Mouse (Mus musculus) midbrain, embryonic 14.5 days (tissue): ENCODE results near the gene Slc16a10. TPM values are rescaled to one million over a fixed set of nuclear protein-coding genes. Genes with fewer than 3 reads are reported as not detected.

Experiments used
- ATAC-seq: fragments of 200-750 bp; cut with Nextera tagmentation; 2 replicates; pipeline ENCODE4 v1.8.0; 2017; ENCODE audit warnings: moderate number of reproducible peaks, moderate library complexity; ENCODE audit not compliant: low FRiP score, low TSS enrichment
- DNase-seq: peaks from one replicate; pipeline ENCODE4 v3.0.0-alpha.2; 2015
- H3K27ac ChIP-seq: fragments of 300-500 bp; sonication (generic); replicated peaks from 2 replicates; pipeline ENCODE4 v1.5.1; 2014; ENCODE audit warnings: mild to moderate bottlenecking, low read depth, low read length, moderate library complexity
- H3K27me3 ChIP-seq: fragments of 300-500 bp; sonication (generic); 2 replicates; pipeline ENCODE4 v1.6.1; 2014; ENCODE audit warnings: low read length, control low read depth, mixed read lengths; ENCODE audit not compliant: control insufficient read depth, insufficient read depth
- H3K36me3 ChIP-seq: fragments of 300-500 bp; sonication (generic); 2 replicates; pipeline ENCODE4 v1.6.1; 2014; ENCODE audit warnings: low read length, control low read depth; ENCODE audit not compliant: control insufficient read depth, insufficient read depth
- H3K4me1 ChIP-seq: fragments of 300-500 bp; sonication (generic); 2 replicates; pipeline ENCODE4 v1.6.1; 2014; ENCODE audit warnings: mild to moderate bottlenecking, antibody characterized with exemption, low read length, control low read depth; ENCODE audit not compliant: control insufficient read depth, insufficient read depth
- H3K4me2 ChIP-seq: fragments of 300-500 bp; sonication (generic); 2 replicates; pipeline ENCODE4 v1.6.1; 2014; ENCODE audit warnings: mild to moderate bottlenecking, low read length, moderate library complexity
- H3K4me3 ChIP-seq: fragments of 300-500 bp; sonication (generic); replicated peaks from 2 replicates; pipeline ENCODE4 v1.5.1; 2014; ENCODE audit warnings: low read depth, low read length
- H3K9ac ChIP-seq: fragments of 300-500 bp; sonication (generic); replicated peaks from 2 replicates; pipeline ENCODE4 v1.6.1; 2014; ENCODE audit warnings: mild to moderate bottlenecking, low read length, moderate library complexity
- H3K9me3 ChIP-seq: fragments of 300-500 bp; sonication (generic); 2 replicates; pipeline ENCODE4 v1.6.1; 2016; ENCODE audit warnings: low read length, control low read depth, mixed read lengths; ENCODE audit not compliant: control insufficient read depth
- WGBS: fragments of 180-500 bp; shearing (Covaris S2); extraction: QIAGEN DNeasy Blood & Tissue Kit; methylation state at CpG from one replicate; pipeline ENCODE4 v1.1.7; 2014; 5-methylcytosine and 5-hydroxymethylcytosine counted together
- polyA plus RNA-seq: library from polyadenylated mRNA; unstranded; fragments of >200 nt; fragmentation: Nextera tagmentation; extraction: Ambion mirVana; gene quantifications from 2 replicates; pipeline ENCODE4 v1.2.1, GENCODE M21; 2014

Gene Slc16a10
- polyA plus RNA-seq, 1 experiment from 2014 or later: 3.2 TPM

DNA sequence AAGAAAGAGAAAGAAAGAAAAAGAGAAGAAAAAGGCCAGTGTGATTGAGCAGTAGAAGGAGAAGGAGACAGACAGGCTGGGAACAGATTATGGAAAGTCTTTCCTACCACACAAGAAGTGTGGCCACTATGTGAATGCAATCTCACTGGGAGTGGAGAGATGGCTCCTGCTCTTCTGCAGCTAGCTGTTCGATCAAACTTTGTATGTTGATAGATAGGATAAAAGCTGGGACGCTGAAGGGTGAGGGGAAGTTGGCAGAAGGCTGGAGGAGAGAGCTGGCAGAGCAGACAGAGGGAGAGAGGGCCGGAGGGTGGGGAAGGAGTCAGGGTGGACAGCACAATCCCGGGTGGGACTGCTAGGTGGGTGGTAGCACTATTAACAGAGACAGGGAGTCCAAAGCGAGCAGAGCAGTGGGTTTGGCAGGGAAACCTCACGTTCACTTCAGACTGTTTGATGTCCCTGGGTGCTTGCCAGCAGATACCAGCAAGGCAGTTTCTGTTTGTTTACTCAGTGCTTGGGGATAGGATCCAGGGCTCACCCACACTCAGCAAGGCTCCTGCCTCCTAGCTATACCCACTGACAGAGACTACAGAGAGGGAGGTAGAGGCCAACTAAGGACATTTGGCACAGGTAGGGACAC is 35.4 kb upstream of the Slc16a10 start:
- peak; percentile 10 for DNase-seq
- Histone ChIP-seq H3K4me2 (no peak overlapping the region), H3K9ac (no peak overlapping the region), H3K4me3 (no peak overlapping the region), H3K36me3 (no peaks in the 10 kb centered on the region), H3K4me1 (no peaks in the 10 kb centered on the region), H3K27me3 (no peaks in the 10 kb centered on the region), H3K9me3 (no peaks in the 10 kb centered on the region), H3K27ac (no peak overlapping the region)
- 63% methylated on average over 6 of the region's 6 CpGs for WGBS
- ATAC-seq: no peak

DNA sequence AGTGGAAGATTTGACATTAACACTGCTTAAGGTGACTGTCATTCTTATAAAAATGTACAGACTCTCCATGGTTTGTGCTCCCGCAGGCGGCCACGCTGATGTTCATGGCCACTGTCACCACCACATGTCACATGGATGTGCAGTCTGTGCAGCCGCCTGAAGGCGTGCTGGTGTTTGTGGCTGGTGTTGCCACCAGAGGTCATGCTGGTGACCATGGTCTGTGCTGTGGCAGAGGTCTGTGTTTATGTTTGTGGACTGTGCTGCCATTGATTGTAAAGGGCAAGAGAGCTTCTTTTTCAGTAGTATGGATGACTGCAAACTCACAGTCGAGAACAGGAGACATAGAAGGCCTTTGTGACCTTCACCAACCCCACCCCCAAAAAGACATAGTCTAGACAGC is 30.1 kb upstream of the Slc16a10 start:
- no peak overlapping the region for H3K4me3 ChIP-seq
- no peak overlapping the region for H3K27ac ChIP-seq
- H3K4me2 ChIP-seq: no peak overlapping the region
- WGBS: 93% methylated on average over 6 of the region's 6 CpGs
- no peaks in the 10 kb centered on the region for H3K27me3 ChIP-seq
- H3K36me3 ChIP-seq: no peaks in the 10 kb centered on the region
- ATAC-seq: no peak
- H3K4me1 ChIP-seq: no peaks in the 10 kb centered on the region
- H3K9ac ChIP-seq: no peak overlapping the region
- DNase-seq: no peak
- H3K9me3 ChIP-seq: no peaks in the 10 kb centered on the region

DNA sequence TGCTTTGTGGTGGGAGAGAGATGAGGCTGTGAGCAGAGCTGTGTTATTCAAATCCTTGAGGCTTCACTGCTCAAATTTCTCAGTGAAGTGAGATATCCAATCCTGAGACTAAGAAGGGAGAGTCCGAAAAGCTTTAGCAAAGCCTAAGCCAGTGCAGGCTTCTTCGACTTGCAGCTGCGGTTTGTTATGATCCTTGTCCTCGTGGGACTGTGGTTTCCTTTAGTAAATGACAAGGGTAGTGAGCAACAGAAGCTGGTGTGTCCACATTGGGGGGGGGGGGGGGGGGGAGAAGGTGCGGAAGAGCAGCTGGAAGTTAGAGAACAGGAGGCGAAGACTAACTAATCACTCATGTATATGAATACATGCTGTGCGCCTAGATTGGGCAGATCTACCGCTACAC is 29.2 kb upstream of the Slc16a10 start:
- 71% methylated on average over 8 of the region's 8 CpGs for WGBS
- peak; percentile 13 for DNase-seq

DNA sequence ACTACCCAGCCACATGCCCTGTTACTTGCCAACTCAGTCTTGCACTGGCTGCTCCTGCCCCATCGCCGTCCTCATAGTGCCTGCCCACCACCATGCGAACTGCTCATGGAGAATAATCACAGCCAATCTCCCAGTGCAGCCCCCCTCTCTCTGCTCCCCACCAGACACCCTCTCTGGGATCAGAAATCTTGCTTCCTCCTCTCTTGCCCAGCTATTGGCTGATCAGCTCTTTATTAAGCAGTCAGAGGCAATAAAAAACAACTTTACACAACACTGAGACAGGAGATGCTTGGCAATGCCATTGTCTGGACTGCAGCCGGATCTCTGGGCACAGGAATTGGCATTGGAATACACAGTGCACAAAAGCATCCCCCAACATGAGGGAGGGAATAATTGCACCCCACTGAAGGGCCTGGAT is 28.1 kb upstream of the Slc16a10 start:
- H3K4me1 ChIP-seq: no peaks in the 10 kb centered on the region
- H3K9ac ChIP-seq: no peak overlapping the region
- no peak for DNase-seq

More for the DNA sequence above, 29.2 kb upstream of the Slc16a10 start:
- H3K4me3 ChIP-seq: no peak overlapping the region
- H3K4me2 ChIP-seq: no peak overlapping the region
- no peak for ATAC-seq
- H3K27ac ChIP-seq: no peak overlapping the region
- no peaks in the 10 kb centered on the region for H3K27me3 ChIP-seq
- no peak overlapping the region for H3K9ac ChIP-seq
- no peaks in the 10 kb centered on the region for H3K9me3 ChIP-seq
- H3K4me1 ChIP-seq: no peaks in the 10 kb centered on the region
- H3K36me3 ChIP-seq: no peaks in the 10 kb centered on the region

DNA sequence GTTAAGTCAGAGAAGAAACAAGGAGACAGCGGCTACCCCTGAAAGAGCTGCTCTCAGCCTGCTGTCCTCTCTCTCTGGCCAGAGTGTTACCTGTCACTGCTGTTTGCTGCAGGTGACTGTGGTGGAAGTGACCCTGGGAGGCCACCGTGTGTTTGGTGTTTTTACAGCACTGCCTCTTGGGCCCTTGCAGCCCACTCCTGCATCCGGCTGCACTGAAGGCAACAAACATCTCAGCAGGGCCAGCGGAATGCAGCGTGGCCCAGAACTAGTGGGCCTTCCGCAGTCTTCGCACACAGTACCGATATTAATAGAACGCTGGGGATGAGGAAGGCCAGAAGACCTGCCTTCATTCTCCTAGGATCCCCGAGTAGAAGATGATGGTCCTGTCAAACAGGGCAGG is 27.5 kb upstream of the Slc16a10 start:
- WGBS: 93% methylated on average over 10 of the region's 10 CpGs
- H3K4me1 ChIP-seq: no peaks in the 10 kb centered on the region
- H3K36me3 ChIP-seq: no peaks in the 10 kb centered on the region
- H3K9me3 ChIP-seq: no peaks in the 10 kb centered on the region
- DNase-seq: no peak
- no peak for ATAC-seq
- no peak overlapping the region for H3K9ac ChIP-seq
- no peaks in the 10 kb centered on the region for H3K27me3 ChIP-seq
- no peak overlapping the region for H3K27ac ChIP-seq
- H3K4me3 ChIP-seq: no peak overlapping the region
- H3K4me2 ChIP-seq: no peak overlapping the region

More for the DNA sequence above, 28.1 kb upstream of the Slc16a10 start:
- H3K9me3 ChIP-seq: no peaks in the 10 kb centered on the region
- H3K27ac ChIP-seq: no peak overlapping the region
- WGBS: 85% methylated on average over 4 of the region's 4 CpGs
- H3K4me2 ChIP-seq: no peak overlapping the region
- H3K27me3 ChIP-seq: no peaks in the 10 kb centered on the region
- no peak for ATAC-seq
- H3K4me3 ChIP-seq: no peak overlapping the region
- no peaks in the 10 kb centered on the region for H3K36me3 ChIP-seq

DNA sequence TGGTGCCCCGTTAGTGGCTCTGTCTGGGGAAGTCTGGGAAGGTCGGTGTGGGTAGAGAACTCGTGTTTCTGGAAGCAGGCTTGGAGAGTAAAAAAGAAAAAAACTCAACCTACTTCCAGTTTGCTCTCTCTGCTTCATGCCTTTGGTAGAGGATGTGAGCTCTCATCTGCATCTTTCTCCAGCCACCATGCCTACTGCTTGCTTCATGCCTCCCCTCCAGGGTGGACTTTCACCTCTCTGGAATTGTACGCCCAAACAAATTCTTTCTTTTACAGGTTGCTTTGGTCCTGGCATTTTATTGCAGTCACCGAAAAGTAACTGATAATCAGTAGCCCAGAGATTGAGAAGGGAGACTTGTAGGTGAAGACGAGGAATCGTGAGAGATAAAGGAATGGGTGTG is 27.0 kb upstream of the Slc16a10 start:
- Histone ChIP-seq H3K4me2 (no peak overlapping the region), H3K4me1 (no peaks in the 10 kb centered on the region), H3K9ac (no peak overlapping the region), H3K27ac (no peak overlapping the region), H3K4me3 (no peak overlapping the region), H3K36me3 (no peaks in the 10 kb centered on the region), H3K27me3 (no peaks in the 10 kb centered on the region), H3K9me3 (no peaks in the 10 kb centered on the region)
- 86% methylated on average over 7 of the region's 7 CpGs for WGBS
- no peak for ATAC-seq
- DNase-seq: no peak

DNA sequence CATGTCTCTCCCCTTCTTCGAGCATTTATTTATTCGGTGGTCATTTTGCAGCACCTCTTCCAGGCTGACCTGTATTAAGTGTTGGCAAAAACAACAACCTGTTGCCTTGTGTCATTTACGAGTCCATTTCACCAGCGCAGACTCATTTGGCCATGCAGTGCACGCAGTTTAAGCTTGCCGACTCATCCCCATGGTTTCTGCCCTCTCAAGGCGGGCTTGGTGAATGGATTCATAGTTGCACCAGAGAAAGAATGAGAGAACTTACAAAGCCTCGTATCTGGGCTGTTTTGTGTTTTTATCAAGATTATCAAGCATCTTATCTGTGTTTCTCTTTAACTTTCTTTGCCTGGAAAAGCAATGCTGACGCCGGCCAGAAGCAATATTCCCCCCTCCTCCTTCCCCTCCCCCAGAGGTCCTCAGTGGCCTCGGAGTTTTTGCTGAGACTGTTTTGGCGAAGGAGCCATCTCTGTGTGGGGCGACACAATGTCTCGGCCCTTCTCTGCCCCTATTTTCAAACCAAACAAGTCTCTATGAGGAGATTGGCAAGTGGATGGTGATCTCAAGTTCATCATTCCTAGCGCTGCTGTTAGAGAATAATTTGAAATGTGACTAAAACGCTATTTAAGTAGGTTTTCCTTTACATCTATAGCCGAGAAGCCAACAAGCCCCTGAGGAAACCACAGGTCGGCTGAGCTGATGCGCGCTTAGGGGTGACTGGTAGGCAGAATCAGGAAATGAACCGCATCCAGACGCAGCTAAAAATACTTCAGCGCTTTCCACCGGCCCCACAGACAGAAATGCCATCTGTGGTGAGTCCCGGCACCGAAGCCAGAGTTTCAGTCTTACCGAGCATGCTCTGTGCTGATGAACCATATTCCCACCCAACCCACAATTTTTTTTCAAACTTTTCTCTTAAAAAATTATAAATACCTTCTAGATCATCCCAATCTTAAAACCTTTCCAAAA is 22.6 kb upstream of the Slc16a10 start:
- DNase-seq: no peak
- no peaks in the 10 kb centered on the region for H3K9me3 ChIP-seq
- 88% methylated on average over 27 of the region's 27 CpGs for WGBS
- no peaks in the 10 kb centered on the region for H3K36me3 ChIP-seq
- no peak overlapping the region for H3K9ac ChIP-seq
- H3K4me2 ChIP-seq: no peak overlapping the region
- H3K4me3 ChIP-seq: no peak overlapping the region
- no peak overlapping the region for H3K27ac ChIP-seq
- ATAC-seq: no peak
- H3K4me1 ChIP-seq: no peaks in the 10 kb centered on the region
- H3K27me3 ChIP-seq: no peaks in the 10 kb centered on the region

DNA sequence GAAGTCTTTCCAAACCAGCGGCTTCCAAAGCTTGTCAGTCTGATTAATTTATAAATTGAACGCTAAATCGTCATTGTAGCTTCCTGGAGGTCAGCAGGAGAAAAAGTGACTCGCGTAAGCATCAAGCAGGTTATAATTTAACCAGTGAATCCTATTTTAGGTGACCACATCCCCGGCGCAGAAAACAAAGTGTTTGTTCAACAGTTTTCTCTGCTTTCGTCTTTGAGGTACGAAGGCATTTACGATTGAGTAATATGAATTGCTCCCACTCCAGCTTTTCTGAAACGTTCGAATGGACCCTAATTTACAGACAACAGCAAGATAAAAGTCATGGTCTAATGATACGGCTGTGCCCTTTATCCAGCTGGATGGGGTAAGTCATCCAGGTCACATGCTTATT is 21.9 kb upstream of the Slc16a10 start:
- 93% methylated on average over 13 of the region's 13 CpGs for WGBS
- ATAC-seq (no peak), DNase-seq (no peak)
- H3K9me3 ChIP-seq: no peaks in the 10 kb centered on the region
- no peaks in the 10 kb centered on the region for H3K4me1 ChIP-seq
- H3K4me2 ChIP-seq: no peak overlapping the region
- no peaks in the 10 kb centered on the region for H3K36me3 ChIP-seq
- no peak overlapping the region for H3K9ac ChIP-seq
- H3K27ac ChIP-seq: no peak overlapping the region
- H3K4me3 ChIP-seq: no peak overlapping the region
- H3K27me3 ChIP-seq: no peaks in the 10 kb centered on the region

DNA sequence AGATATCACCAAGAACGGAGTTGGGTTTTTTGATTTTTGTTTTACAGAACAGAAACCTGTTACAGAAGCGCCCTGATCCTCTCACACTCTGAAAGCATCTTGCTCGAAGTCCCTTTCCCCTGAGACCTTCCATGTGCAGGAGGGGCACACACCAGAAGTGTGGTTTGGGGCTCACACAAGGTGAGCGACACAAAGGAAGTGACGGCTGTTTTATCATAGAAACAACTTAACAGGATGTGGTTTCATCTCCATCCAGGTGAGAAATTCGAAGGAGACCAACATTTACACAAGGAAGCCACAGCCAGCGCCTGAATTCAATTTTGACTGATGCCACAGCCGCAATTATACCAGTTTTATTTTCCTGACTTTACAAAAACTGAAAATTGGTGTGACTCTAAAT is 21.3 kb upstream of the Slc16a10 start:
- Histone ChIP-seq H3K36me3 (no peaks in the 10 kb centered on the region), H3K4me1 (no peaks in the 10 kb centered on the region), H3K27ac (no peak overlapping the region), H3K4me3 (no peak overlapping the region), H3K4me2 (no peak overlapping the region), H3K27me3 (no peaks in the 10 kb centered on the region), H3K9me3 (no peaks in the 10 kb centered on the region), H3K9ac (no peak overlapping the region)
- no peak for ATAC-seq
- 92% methylated on average over 8 of the region's 8 CpGs for WGBS
- no peak for DNase-seq
